Mouse (Mus musculus): Measurements from ENCODE around the gene Cyp4f39.

- no peak for TF ChIP-seq MYB (IDR thresholded peaks at IDR 0.05; ENCODE audit: low read depth, low read length)
- TF ChIP-seq TAL1 (IDR thresholded peaks at IDR 0.05; ENCODE audit: low read length): no peak
These were observed 30.7 kb downstream of the Cyp4f39 start for GRCm38 (mm10) chr17:32483200-32483599.

Measured in MEL (cell line).